Mouse (Mus musculus) layer of hippocampus, postnatal 36 days (tissue): ENCODE data around the gene Iqschfp. TPM values are rescaled to one million over a fixed set of nuclear protein-coding genes. Genes with fewer than 3 reads are reported as not detected.
A peak's percentile ranks its signal among the peaks of the same experiment; 100 is the strongest.

Experiments used
- DNase-seq, 2 experiments: peaks; one replicate each; pipeline ENCODE4 v3.0.0; 2022
- total RNA-seq, 2 experiments: library from RNA; stranded (reverse); gene quantifications; 2 replicates each; pipeline ENCODE4 v1.2.3; 2021

Iqschfp gene
- total RNA-seq, 2 experiments from 2014 or later: 12.1 to 14.3 TPM

GRCm38 (mm10) chr3:68536071-68536470 lies 644.0 kb downstream of the Iqschfp start:
- DNase-seq: no peak

GRCm38 (mm10) chr3:68541688-68542087 lies 649.7 kb downstream of the Iqschfp start:
- no peak for DNase-seq

- peak; percentile 58 to 64 for DNase-seq
Measured at GRCm38 (mm10) chr3:68542944-68543501, 651.0 kb downstream of the Iqschfp start.

GRCm38 (mm10) chr3:68544811-68545210 lies 652.8 kb downstream of the Iqschfp start:
- no peak for DNase-seq

- peak in 1 of 2 experiments; percentile 27 for DNase-seq
Measured at GRCm38 (mm10) chr3:68545898-68546297, 653.9 kb downstream of the Iqschfp start.

- no peak for DNase-seq
Measured at GRCm38 (mm10) chr3:68555087-68555662, 663.1 kb downstream of the Iqschfp start.

GRCm38 (mm10) chr3:68556891-68557290 lies 664.9 kb downstream of the Iqschfp start:
- no peak for DNase-seq

- no peak for DNase-seq
Measured at GRCm38 (mm10) chr3:68558744-68559143, 666.7 kb downstream of the Iqschfp start.

- no peak for DNase-seq
Measured at GRCm38 (mm10) chr3:68560057-68560456, 668.0 kb downstream of the Iqschfp start.

GRCm38 (mm10) chr3:68562838-68563237 lies 670.8 kb downstream of the Iqschfp start:
- DNase-seq: no peak

GRCm38 (mm10) chr3:68563922-68564321 lies 671.9 kb downstream of the Iqschfp start:
- peak in 1 of 2 experiments; percentile 55 for DNase-seq

- no peak for DNase-seq
Measured at GRCm38 (mm10) chr3:68564978-68565674, 673.1 kb downstream of the Iqschfp start.

- DNase-seq: no peak
Measured at GRCm38 (mm10) chr3:68565675-68566055, 673.6 kb downstream of the Iqschfp start.

- DNase-seq: no peak
Measured at GRCm38 (mm10) chr3:68567581-68567980, 675.5 kb downstream of the Iqschfp start.

- DNase-seq: no peak
Measured at GRCm38 (mm10) chr3:68568149-68568548, 676.1 kb downstream of the Iqschfp start.

- DNase-seq: no peak
Measured at GRCm38 (mm10) chr3:68568716-68569115, 676.7 kb downstream of the Iqschfp start.

- DNase-seq: no peak
Measured at GRCm38 (mm10) chr3:68570319-68570718, 678.3 kb downstream of the Iqschfp start.

GRCm38 (mm10) chr3:68572249-68573225 lies 680.5 kb downstream of the Iqschfp start:
- DNase-seq: peak; percentile 89 to 91

GRCm38 (mm10) chr3:68573226-68573624 lies 681.2 kb downstream of the Iqschfp start:
- no peak for DNase-seq

- DNase-seq: no peak
Measured at GRCm38 (mm10) chr3:68574097-68574496, 682.1 kb downstream of the Iqschfp start.

- DNase-seq: no peak
Measured at GRCm38 (mm10) chr3:68574565-68574964, 682.5 kb downstream of the Iqschfp start.

- DNase-seq: no peak
Measured at GRCm38 (mm10) chr3:68575636-68576340, 683.8 kb downstream of the Iqschfp start.
